Mouse (Mus musculus): ENCODE measurements around the gene Mkks. TPM values are rescaled to one million over a fixed set of nuclear protein-coding genes. Genes with fewer than 3 reads are reported as not detected.

Mkks gene
- polyA plus RNA-seq, 1 experiment: 3.4 TPM

DNA sequence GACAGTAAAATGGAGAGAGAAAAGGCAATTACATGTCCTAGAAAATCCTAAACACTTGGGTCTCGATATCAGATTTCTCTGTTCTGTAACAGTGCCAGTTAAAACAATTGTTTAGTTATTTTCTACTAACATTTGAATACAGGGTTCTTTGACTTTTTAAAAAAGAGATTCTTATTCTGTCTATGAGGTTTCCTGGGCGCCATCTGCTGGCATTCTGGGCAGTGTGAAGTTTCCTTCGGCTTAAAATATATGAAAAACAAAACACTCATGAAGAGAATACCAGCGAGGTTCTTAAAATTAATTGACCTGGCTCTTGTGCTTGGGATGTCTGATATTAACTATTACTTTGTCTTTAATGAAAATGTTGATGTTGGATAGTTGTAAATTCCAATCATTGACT is 4.3 kb downstream of the Mkks start:
- Histone ChIP-seq H3ac (ENCODE audit: control insufficient read depth, insufficient read length) (no peak overlapping the region), H3K79me2 (ENCODE audit: control insufficient read depth, insufficient read depth) (peaks cover 33% of the 10 kb centered on the region)
- no peak for TF ChIP-seq POLR2A (IDR thresholded peaks at IDR 0.05; ENCODE audit: insufficient read length, low read depth)
- no peak for TF ChIP-seq MYOD1 (IDR thresholded peaks at IDR 0.05; ENCODE audit: control insufficient read depth in 1 of 3, insufficient read length in 2 of 3, low read depth in 2 of 3)
- TF ChIP-seq TCF3 (IDR thresholded peaks at IDR 0.05; ENCODE audit: insufficient read length, low read depth): no peak
- TF ChIP-seq E2F4 (IDR thresholded peaks at IDR 0.05; ENCODE audit: insufficient read depth): no peak
- no peak for TF ChIP-seq REST (IDR thresholded peaks at IDR 0.05; ENCODE audit: insufficient read depth, insufficient read length)
- TF ChIP-seq POLR2AphosphoS2 (IDR thresholded peaks at IDR 0.05; ENCODE audit: insufficient read length, low read depth): no peak
- no peak for TF ChIP-seq MAX (IDR thresholded peaks at IDR 0.05; ENCODE audit: low read depth)
- no peak for TF ChIP-seq TCF12 (IDR thresholded peaks at IDR 0.05; ENCODE audit: insufficient read depth, poor library complexity, severe bottlenecking)
- TF ChIP-seq CEBPB (IDR thresholded peaks at IDR 0.05; ENCODE audit: insufficient read depth, poor library complexity, severe bottlenecking): no peak
- TF ChIP-seq USF1 (IDR thresholded peaks at IDR 0.05; ENCODE audit: low read depth): no peak
- TF ChIP-seq MYOG (IDR thresholded peaks at IDR 0.05; ENCODE audit: control insufficient read depth in 1 of 3, insufficient read depth in 1 of 3, insufficient read length in 2 of 3, low read depth in 2 of 3): no peak
- no peak for TF ChIP-seq SRF (IDR thresholded peaks at IDR 0.05; ENCODE audit: control insufficient read depth, insufficient read length, low read depth)

DNA sequence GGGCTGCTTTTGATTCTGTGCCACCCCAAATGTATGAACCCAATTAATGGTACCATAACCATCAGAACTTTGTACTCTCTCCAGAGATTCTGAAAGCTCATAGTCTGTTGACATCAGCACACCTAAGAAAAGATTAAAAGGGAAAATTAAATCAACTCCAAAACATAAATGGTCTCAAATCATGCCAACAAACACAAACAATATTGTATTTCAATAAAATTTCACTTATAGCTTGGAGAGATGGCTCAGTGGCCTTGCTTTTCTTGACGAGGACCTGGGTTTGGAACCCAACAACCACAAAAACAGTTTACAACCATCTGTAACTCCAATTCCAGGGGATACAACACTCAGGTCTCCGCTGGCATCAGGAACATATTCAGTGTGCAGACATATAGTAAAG is 5.6 kb downstream of the Mkks start, which contains the start of gene AL731706.2:
Gene AL731706.2 (minus strand): TSS at position 101 of the 400 bp plus-strand sequence.
- no peak within 1 kb of the TSS for H3K4me2 ChIP-seq (ENCODE audit: low read depth)
- peaks cover 32% of the 10 kb centered on the region for H3K79me2 ChIP-seq (ENCODE audit: control insufficient read depth, insufficient read depth)
- TF ChIP-seq MYOD1 (IDR thresholded peaks at IDR 0.05; ENCODE audit: control insufficient read depth in 1 of 3, insufficient read length in 2 of 3, low read depth in 2 of 3) (no peak), MAX (IDR thresholded peaks at IDR 0.05; ENCODE audit: low read depth) (no peak), POLR2AphosphoS2 (IDR thresholded peaks at IDR 0.05; ENCODE audit: insufficient read length, low read depth) (no peak), USF1 (IDR thresholded peaks at IDR 0.05; ENCODE audit: low read depth) (no peak), TCF12 (IDR thresholded peaks at IDR 0.05; ENCODE audit: insufficient read depth, poor library complexity, severe bottlenecking) (no peak), MYOG (IDR thresholded peaks at IDR 0.05; ENCODE audit: control insufficient read depth in 1 of 3, insufficient read depth in 1 of 3, insufficient read length in 2 of 3, low read depth in 2 of 3) (no peak), E2F4 (IDR thresholded peaks at IDR 0.05; ENCODE audit: insufficient read depth) (no peak), REST (IDR thresholded peaks at IDR 0.05; ENCODE audit: insufficient read depth, insufficient read length) (no peak), POLR2A (IDR thresholded peaks at IDR 0.05; ENCODE audit: insufficient read length, low read depth) (no peak), CEBPB (IDR thresholded peaks at IDR 0.05; ENCODE audit: insufficient read depth, poor library complexity, severe bottlenecking) (no peak), TCF3 (IDR thresholded peaks at IDR 0.05; ENCODE audit: insufficient read length, low read depth) (no peak), SRF (IDR thresholded peaks at IDR 0.05; ENCODE audit: control insufficient read depth, insufficient read length, low read depth) (no peak)
- H3K4me3 ChIP-seq: no peak within 1 kb of the TSS
- no peaks in the 10 kb centered on the region for H3K27me3 ChIP-seq (ENCODE audit: control insufficient read depth, insufficient read depth, insufficient read length)
- peaks cover 38% of the 10 kb centered on the region for H3K36me3 ChIP-seq (ENCODE audit: control insufficient read depth, insufficient read depth)
- no peak within 1 kb of the TSS for H3ac ChIP-seq (ENCODE audit: control insufficient read depth, insufficient read length)

More for the DNA sequence above, 4.3 kb downstream of the Mkks start:
- H3K36me3 ChIP-seq (ENCODE audit: control insufficient read depth, insufficient read depth): peaks cover 30% of the 10 kb centered on the region
- no peaks in the 10 kb centered on the region for H3K27me3 ChIP-seq (ENCODE audit: control insufficient read depth, insufficient read depth, insufficient read length)
- no peak overlapping the region for H3K4me3 ChIP-seq
- H3K4me2 ChIP-seq (ENCODE audit: low read depth): no peak overlapping the region

DNA sequence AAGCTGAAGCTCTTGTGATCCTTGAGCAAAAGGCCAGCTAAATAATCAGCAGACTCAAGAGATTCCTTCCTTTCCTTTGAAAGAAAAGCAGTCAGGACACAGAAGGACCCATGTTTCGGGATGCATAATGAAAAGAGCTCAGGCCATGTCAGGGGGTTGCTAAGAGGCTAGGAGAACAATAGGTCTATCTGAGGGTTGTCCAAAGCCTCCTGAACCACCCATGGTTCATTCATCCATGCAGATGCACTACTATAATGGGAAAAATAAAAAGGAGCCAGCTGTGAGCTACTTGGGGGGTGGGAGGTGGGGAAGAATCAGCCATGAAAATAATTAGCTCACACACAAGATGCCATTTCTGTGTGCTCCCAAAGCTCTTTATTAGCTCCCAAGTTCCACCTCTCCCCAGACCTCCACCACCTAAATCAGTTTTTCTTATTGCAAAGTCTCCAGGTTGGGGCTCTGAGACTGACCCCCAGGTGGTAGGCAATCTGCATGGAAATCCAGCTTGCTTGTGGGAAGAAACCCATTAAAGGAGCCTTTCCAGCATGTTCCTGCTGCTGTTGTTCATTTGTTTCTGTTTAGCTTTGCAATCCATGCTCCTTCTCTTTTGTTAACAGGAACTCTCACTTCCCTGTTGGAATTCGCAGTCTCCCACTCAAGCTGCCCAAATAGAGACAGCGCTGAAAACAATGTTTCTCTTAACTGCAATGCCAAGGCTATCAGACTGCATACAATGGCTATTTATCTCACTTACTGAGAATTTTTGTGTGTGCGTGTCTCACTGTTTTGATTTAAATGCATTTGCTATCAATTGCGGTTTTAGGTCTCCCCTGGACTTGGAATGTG is 36.4 kb downstream of the Mkks start:
- no peaks in the 10 kb centered on the region for H3K36me3 ChIP-seq (ENCODE audit: control insufficient read depth, insufficient read depth)
- H3K4me3 ChIP-seq: no peak overlapping the region
- no peak for TF ChIP-seq TCF12 (IDR thresholded peaks at IDR 0.05; ENCODE audit: insufficient read depth, poor library complexity, severe bottlenecking)
- TF ChIP-seq POLR2AphosphoS2 (IDR thresholded peaks at IDR 0.05; ENCODE audit: insufficient read length, low read depth): no peak
- TF ChIP-seq USF1 (IDR thresholded peaks at IDR 0.05; ENCODE audit: low read depth): no peak
- no peaks in the 10 kb centered on the region for H3K79me2 ChIP-seq (ENCODE audit: control insufficient read depth, insufficient read depth)
- H3K27me3 ChIP-seq (ENCODE audit: control insufficient read depth, insufficient read depth, insufficient read length): no peaks in the 10 kb centered on the region
- H3ac ChIP-seq (ENCODE audit: control insufficient read depth, insufficient read length): no peak overlapping the region
- H3K4me2 ChIP-seq (ENCODE audit: low read depth): no peak overlapping the region

DNA sequence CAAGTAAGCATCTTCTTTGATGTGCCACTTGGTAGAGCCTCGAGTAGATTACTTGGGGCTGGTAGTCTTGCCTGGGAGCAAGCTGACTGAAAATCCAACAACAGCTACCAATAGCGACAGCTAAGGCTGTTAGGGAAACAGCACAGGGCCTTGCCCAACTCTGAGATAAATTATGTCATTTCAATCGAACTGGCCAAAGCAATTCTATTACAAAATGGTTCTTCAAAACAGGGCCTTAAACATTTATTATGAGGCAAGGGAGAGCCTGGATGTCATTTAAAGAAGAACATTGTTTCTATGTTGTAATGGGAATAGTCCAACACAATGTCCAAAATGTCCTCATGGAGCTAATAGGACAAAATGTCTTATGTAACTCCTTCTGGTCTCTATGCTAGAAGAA is 40.8 kb downstream of the Mkks start:
- Histone ChIP-seq H3K27me3 (ENCODE audit: control insufficient read depth, insufficient read depth, insufficient read length) (no peaks in the 10 kb centered on the region), H3K79me2 (ENCODE audit: control insufficient read depth, insufficient read depth) (no peaks in the 10 kb centered on the region)
- TF ChIP-seq TCF3 (IDR thresholded peaks at IDR 0.05; ENCODE audit: insufficient read length, low read depth) (no peak), MYOG (IDR thresholded peaks at IDR 0.05; ENCODE audit: control insufficient read depth in 1 of 3, insufficient read depth in 1 of 3, insufficient read length in 2 of 3, low read depth in 2 of 3) (no peak), MYOD1 (IDR thresholded peaks at IDR 0.05; ENCODE audit: control insufficient read depth in 1 of 3, insufficient read length in 2 of 3, low read depth in 2 of 3) (no peak), POLR2AphosphoS2 (IDR thresholded peaks at IDR 0.05; ENCODE audit: insufficient read length, low read depth) (no peak), E2F4 (IDR thresholded peaks at IDR 0.05; ENCODE audit: insufficient read depth) (no peak), TCF12 (IDR thresholded peaks at IDR 0.05; ENCODE audit: insufficient read depth, poor library complexity, severe bottlenecking) (no peak), USF1 (IDR thresholded peaks at IDR 0.05; ENCODE audit: low read depth) (no peak), CEBPB (IDR thresholded peaks at IDR 0.05; ENCODE audit: insufficient read depth, poor library complexity, severe bottlenecking) (no peak), REST (IDR thresholded peaks at IDR 0.05; ENCODE audit: insufficient read depth, insufficient read length) (no peak), SRF (IDR thresholded peaks at IDR 0.05; ENCODE audit: control insufficient read depth, insufficient read length, low read depth) (no peak), POLR2A (IDR thresholded peaks at IDR 0.05; ENCODE audit: insufficient read length, low read depth) (no peak), MAX (IDR thresholded peaks at IDR 0.05; ENCODE audit: low read depth) (no peak)

More for the DNA sequence above, 40.8 kb downstream of the Mkks start:
- Histone ChIP-seq H3K36me3 (ENCODE audit: control insufficient read depth, insufficient read depth) (no peaks in the 10 kb centered on the region), H3K4me2 (ENCODE audit: low read depth) (no peak overlapping the region), H3ac (ENCODE audit: control insufficient read depth, insufficient read length) (no peak overlapping the region), H3K4me3 (no peak overlapping the region)
